ENCODE assay signal across 9 mouse cellular contexts in genomic region chr1:132771377-132771776, GRCm38 (mm10). TPM values are rescaled to one million over a fixed set of nuclear protein-coding genes. Genes with fewer than 3 reads are reported as not detected.
DNase-seq lines count a peak whose midpoint lies in the region; ATAC-seq and TF ChIP-seq lines count a peak whose summit lies in the region.
"Had no signal": no experiment of that assay in that cellular context is flagged by ENCODE, and none has a peak within 500 bp of the region (broad histone marks: within the 10 kb centered on the region; RNA-seq: fewer than 3 reads in every experiment).

No protein-coding gene starts in this region.

- H3K4me3 ChIP-seq in kidney, embryonic 16.5 days (ENCODE audit: low read length), result no peak overlapping the region
- H3K4me3 ChIP-seq in ES-Bruce4 (ENCODE audit: low read depth, low read length), result no peak overlapping the region
- H3K4me3 ChIP-seq: megakaryocyte, embryonic 14.5 days had no signal

- no peak for TF ChIP-seq POLR2A in ES-Bruce4 (IDR thresholded peaks at IDR 0.05; ENCODE audit: insufficient read depth, low read length)
- TF ChIP-seq POLR2A in brain, embryonic 14.5 days (IDR thresholded peaks at IDR 0.05; ENCODE audit: borderline replicate concordance, extremely low read depth, insufficient read depth, insufficient read length, poor library complexity, severe bottlenecking), result no peak

- peak; percentile 80 for TF ChIP-seq CTCF in ES-Bruce4 (IDR thresholded peaks at IDR 0.05; ENCODE audit: low read depth, low read length)
- peak; percentile 66 for TF ChIP-seq CTCF in brain, embryonic 14.5 days (IDR thresholded peaks at IDR 0.05; ENCODE audit: borderline replicate concordance, extremely low read depth, insufficient read depth, insufficient read length)

- H3K9me3 ChIP-seq in kidney, embryonic 16.5 days (ENCODE audit: low read length), result no peaks in the 10 kb centered on the region
- no peaks in the 10 kb centered on the region for H3K9me3 ChIP-seq in ES-Bruce4 (replicated peaks; ENCODE audit: control insufficient read depth, insufficient read depth, low read length, poor library complexity, severe bottlenecking)
- H3K9me3 ChIP-seq: megakaryocyte, embryonic 14.5 days had no signal

- no peaks in the 10 kb centered on the region for H3K4me1 ChIP-seq in kidney, embryonic 16.5 days (ENCODE audit: insufficient read depth, low read length)
- no peaks in the 10 kb centered on the region for H3K4me1 ChIP-seq in ES-Bruce4 (ENCODE audit: control insufficient read depth, insufficient read depth, low read length)
- H3K4me1 ChIP-seq: megakaryocyte, embryonic 14.5 days had no signal

- H3K27me3 ChIP-seq in kidney, embryonic 16.5 days (ENCODE audit: insufficient read depth, low read length), result peaks cover 6% of the 10 kb centered on the region; the same call in 1 of the 2 replicates
- H3K27me3 ChIP-seq in ES-Bruce4 (ENCODE audit: control insufficient read depth, insufficient read depth, low read length, poor library complexity, severe bottlenecking), result no peaks in the 10 kb centered on the region

- TF ChIP-seq EP300 in ES-Bruce4 (IDR thresholded peaks at IDR 0.05; ENCODE audit: insufficient read depth, low read depth, low read length), result no peak

- no peak overlapping the region for H3K9ac ChIP-seq in kidney, embryonic 16.5 days (replicated peaks; ENCODE audit: low read length)
- no peak overlapping the region for H3K9ac ChIP-seq in ES-Bruce4 (ENCODE audit: low read depth, poor library complexity, severe bottlenecking)

- no peak overlapping the region for H3K27ac ChIP-seq in kidney, embryonic 16.5 days (ENCODE audit: low read length)
- H3K27ac ChIP-seq in ES-Bruce4 (ENCODE audit: insufficient read depth, low read length), result no peak overlapping the region

- H3K36me3 ChIP-seq in kidney, embryonic 16.5 days (ENCODE audit: insufficient read depth, low read length), result no peaks in the 10 kb centered on the region
- no peaks in the 10 kb centered on the region for H3K36me3 ChIP-seq in ES-Bruce4 (ENCODE audit: control insufficient read depth, insufficient read depth, low read length, poor library complexity, severe bottlenecking)

- WGBS in kidney, embryonic 16.5 days, result 21% methylated on average over 5 of the region's 5 CpGs

- peak; percentile 75 for DNase-seq in kidney, adult 18-20 months
- peak; percentile 17 for DNase-seq in brain, embryonic 14.5 days (ENCODE audit: low read depth)
- DNase-seq in induced T-regulatory cell, adult 2 months (ENCODE audit: low read depth), result peak; percentile 51
- peak; percentile 72 for DNase-seq in retina, embryonic 14.5 days (ENCODE audit: low spot score)
- no peak for DNase-seq in T-cell, adult 2 months (ENCODE audit: low spot score)
- DNase-seq in left cerebral cortex, adult 8-10 months (ENCODE audit: low spot score in 2 of 2), result no peak

- no peak overlapping the region for H3K4me2 ChIP-seq in kidney, embryonic 16.5 days (replicated peaks; ENCODE audit: low read depth, low read length)

- ATAC-seq in kidney, embryonic 16.5 days (ENCODE audit: low FRiP score, low TSS enrichment), result no peak

RNA-seq across cellular contexts. Expression of gene Nfasc, which starts 29.8 kb away (rescaled TPM):
- polyA plus RNA-seq in kidney, embryonic 16.5 days (2015; fragmentation: Nextera tagmentation; extraction: Ambion mirVana), result 0.45 and 0.67 TPM in 2 replicates
- 10.8 and 11.0 TPM in 2 replicates for polyA plus RNA-seq in ES-Bruce4 (2011; ENCODE audit: insufficient read depth, insufficient read length, low read depth, missing spikeins)
- 45.7 and 65.9 TPM in 2 replicates for polyA plus RNA-seq in brain, embryonic 14.5 days (2012; rRNA removed)
- total RNA-seq in left cerebral cortex, adult 8-10 months (2022), result 100 to 1,000 TPM; 143 to 162 (median 145) TPM

Comparison
In these comparisons a context has a peak if more than half of its experiments do, and no peak if none do; other contexts are left out.
1. DNase-seq: peak in kidney, adult 18-20 months (single experiment), brain, embryonic 14.5 days (single experiment), induced T-regulatory cell, adult 2 months (single experiment) and retina, embryonic 14.5 days (single experiment); none in T-cell, adult 2 months (single experiment) and left cerebral cortex, adult 8-10 months (0 of 2).